Mouse (Mus musculus) CD4-positive, CD25-positive, alpha-beta regulatory T cell, adult 2 months (primary cell): ENCODE measurements around the gene CK137956.

ENCODE experiments used
- DNase-seq: peaks from one replicate; pipeline ENCODE4 v3.0.0-alpha.2; 2012; ENCODE audit warnings: low read depth, low spot score

Gene CK137956

DNA sequence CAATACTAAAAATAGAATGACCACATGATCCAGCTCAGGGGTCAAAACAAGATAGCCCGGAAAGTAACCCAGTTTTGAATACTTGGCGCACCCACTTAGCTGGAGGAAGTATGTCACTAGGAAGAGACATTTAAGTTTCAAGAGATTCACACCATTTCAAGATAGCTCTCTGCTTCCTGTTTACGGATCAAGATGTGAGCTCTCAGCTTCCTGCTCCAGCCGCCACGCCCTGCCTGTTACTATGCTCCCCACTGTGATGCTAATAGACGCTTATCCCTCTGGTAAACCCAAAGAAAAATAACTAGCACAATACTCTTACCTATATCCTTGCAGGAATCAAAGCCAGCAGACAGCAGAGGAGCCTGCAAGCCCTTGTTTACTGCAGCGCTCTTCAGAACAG lies 57.2 kb downstream of the CK137956 start:
- DNase-seq: no peak

DNA sequence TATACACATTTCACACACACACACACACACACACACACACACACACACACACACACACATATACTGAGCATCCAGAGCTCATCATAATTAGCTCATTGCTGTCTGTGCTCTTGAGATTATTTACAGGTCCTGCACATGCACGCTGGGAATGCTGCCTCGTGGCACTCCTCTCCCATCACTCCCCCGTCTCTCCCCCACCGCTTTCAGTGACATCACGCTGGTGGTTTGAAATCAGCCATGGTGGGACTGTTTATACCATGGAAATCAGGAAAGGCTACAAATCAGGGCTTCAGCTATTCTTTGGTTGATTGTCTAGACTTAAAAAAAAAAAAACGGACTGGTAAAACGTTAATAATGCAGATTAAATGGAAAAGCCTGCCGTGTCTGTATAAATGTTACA lies 63.6 kb downstream of the CK137956 start:
- DNase-seq: no peak

DNA sequence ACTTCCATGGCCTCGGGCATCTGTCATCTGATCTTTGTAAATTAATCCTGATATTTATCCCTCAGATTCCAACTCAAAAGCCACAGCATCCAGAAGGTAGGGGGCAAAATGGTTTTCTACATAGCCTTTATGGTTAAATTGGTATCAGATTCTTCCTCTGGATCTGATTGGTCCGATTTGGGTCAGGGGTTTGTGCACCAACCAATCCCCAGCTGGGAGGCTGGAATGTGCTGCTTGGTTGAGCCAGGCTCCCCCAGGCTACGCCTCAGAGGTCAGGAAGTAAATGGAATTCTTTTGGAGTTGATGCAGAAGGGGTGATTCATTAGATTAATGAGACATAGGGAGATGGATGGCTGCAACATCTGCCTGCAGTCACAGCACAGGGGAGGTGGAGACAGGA lies 66.8 kb downstream of the CK137956 start:
- no peak for DNase-seq

DNA sequence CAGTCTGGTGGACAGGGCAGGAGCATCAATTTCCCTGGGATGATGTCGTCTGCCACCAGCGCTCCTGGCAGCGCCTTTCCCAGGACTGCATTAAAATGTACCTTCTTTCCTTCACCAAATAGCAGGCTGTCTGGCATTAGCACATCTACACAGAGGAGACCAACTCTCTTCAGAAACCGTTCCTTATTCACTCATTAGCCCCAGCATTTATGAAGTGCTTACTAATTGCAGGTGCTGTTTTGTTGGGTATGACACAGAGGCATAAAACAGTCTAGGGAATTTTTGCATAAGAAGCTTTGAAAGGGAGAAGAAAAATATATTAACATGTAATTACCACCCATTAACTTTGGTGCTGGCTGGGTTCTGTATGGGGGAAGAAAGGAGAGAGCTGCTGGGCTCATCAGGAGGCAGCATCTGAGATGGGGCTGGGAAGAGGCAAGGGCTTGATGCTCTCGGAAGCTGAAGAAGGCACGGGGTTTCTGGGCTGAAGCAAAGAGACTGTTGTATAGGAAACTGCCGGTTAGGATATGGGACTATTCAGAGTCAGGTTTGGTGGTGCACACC lies 69.8 kb downstream of the CK137956 start:
- no peak for DNase-seq

DNA sequence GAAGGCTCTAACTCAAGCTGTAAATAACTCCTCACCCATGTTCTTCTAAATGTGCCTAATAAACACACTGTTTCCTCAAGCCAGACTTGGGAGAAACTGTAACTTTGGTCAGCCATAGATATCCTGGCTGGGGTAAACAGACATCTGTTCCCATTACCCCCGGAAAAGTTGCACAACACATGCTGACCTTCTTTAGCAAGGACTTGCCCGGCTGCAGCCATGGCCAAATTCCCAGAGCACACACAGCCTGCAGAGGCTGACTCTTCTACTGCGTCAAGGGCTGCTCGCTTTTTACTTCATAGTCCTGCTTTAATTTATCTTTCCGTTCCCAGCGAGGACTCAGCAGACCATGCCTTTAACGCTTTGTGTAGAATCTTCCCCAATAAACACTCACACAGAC lies 81.7 kb downstream of the CK137956 start:
- DNase-seq: no peak

DNA sequence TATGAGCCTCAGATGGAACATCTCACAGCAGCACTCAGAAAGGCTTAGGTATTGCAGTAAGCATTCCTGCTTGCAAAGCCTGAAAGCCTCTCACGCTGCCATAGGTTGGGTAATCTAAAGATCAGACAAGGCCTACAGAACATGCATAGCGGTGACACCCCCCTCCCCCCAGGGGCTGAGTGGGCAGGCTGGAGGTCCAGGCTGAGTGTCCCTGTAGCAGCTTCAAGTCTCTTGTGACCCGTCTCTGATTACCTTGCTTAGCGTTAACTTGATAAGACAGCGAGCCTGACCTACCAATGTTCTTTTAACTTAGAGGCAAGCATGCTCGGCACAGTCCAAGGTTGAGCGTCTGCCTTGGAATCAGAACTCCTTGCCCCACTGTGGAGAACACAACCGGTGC lies 91.8 kb downstream of the CK137956 start:
- DNase-seq: no peak
